Mouse (Mus musculus): ENCODE measurements at regions not wholly inside any gene's neighbourhood (a gene's known extent, or its start where the extent isn't known, plus 50 kb on each side); places are given as distances from the start of the nearest gene placed in this dataset.

GRCm38 (mm10) chr10:120528406-120528805 lies 52.1 kb upstream of the Hmga2 start:
- no peak overlapping the region for H3K4me3 ChIP-seq (ENCODE audit: control insufficient read depth, low read depth, low read length)
- no peaks in the 10 kb centered on the region for H3K27me3 ChIP-seq (ENCODE audit: control insufficient read depth, insufficient read depth, low read length)
- H3K4me1 ChIP-seq (ENCODE audit: control insufficient read depth, insufficient read depth, low read length) = no peaks in the 10 kb centered on the region
- no peaks in the 10 kb centered on the region for H3K36me3 ChIP-seq (ENCODE audit: control insufficient read depth, insufficient read depth, low read length)
- TF ChIP-seq POLR2A (IDR thresholded peaks at IDR 0.05; ENCODE audit: control insufficient read depth, low read depth, low read length) (no peak), CTCF (IDR thresholded peaks at IDR 0.05; ENCODE audit: control insufficient read depth, insufficient read depth, insufficient replicate concordance, low read depth, low read length) (no peak)
- no peak overlapping the region for H3K27ac ChIP-seq (ENCODE audit: control insufficient read depth, insufficient read depth, low read depth, low read length)

GRCm38 (mm10) chr10:120527951-120528350 lies 51.7 kb upstream of the Hmga2 start:
- TF ChIP-seq CTCF (IDR thresholded peaks at IDR 0.05; ENCODE audit: control insufficient read depth, insufficient read depth, insufficient replicate concordance, low read depth, low read length) (no peak), POLR2A (IDR thresholded peaks at IDR 0.05; ENCODE audit: control insufficient read depth, low read depth, low read length) (no peak)
- H3K36me3 ChIP-seq (ENCODE audit: control insufficient read depth, insufficient read depth, low read length) = no peaks in the 10 kb centered on the region
- H3K27ac ChIP-seq (ENCODE audit: control insufficient read depth, insufficient read depth, low read depth, low read length) = no peak overlapping the region
- no peaks in the 10 kb centered on the region for H3K4me1 ChIP-seq (ENCODE audit: control insufficient read depth, insufficient read depth, low read length)
- H3K27me3 ChIP-seq (ENCODE audit: control insufficient read depth, insufficient read depth, low read length) = no peaks in the 10 kb centered on the region
- no peak overlapping the region for H3K4me3 ChIP-seq (ENCODE audit: control insufficient read depth, low read depth, low read length)

GRCm38 (mm10) chr10:120526991-120527390 lies 50.7 kb upstream of the Hmga2 start:
- Histone ChIP-seq H3K4me1 (ENCODE audit: control insufficient read depth, insufficient read depth, low read length) (no peaks in the 10 kb centered on the region), H3K27ac (ENCODE audit: control insufficient read depth, insufficient read depth, low read depth, low read length) (no peak overlapping the region), H3K36me3 (ENCODE audit: control insufficient read depth, insufficient read depth, low read length) (no peaks in the 10 kb centered on the region), H3K27me3 (ENCODE audit: control insufficient read depth, insufficient read depth, low read length) (no peaks in the 10 kb centered on the region), H3K4me3 (ENCODE audit: control insufficient read depth, low read depth, low read length) (no peak overlapping the region)
- TF ChIP-seq POLR2A (IDR thresholded peaks at IDR 0.05; ENCODE audit: control insufficient read depth, low read depth, low read length) (no peak), CTCF (IDR thresholded peaks at IDR 0.05; ENCODE audit: control insufficient read depth, insufficient read depth, insufficient replicate concordance, low read depth, low read length) (no peak)

Measured in testis, adult 2 months (tissue).